Mouse (Mus musculus) kidney, embryonic 16.5 days (tissue): ENCODE data around the gene Gm21985. TPM values are rescaled to one million over a fixed set of nuclear protein-coding genes. Genes with fewer than 3 reads are reported as not detected.
"Not testable (repeated sequence)": the region's sequence is repeated elsewhere in the genome, so short reads cannot be mapped to it uniquely, and the experiment has no call there.

ENCODE experiments used
- ATAC-seq: fragments of 200-750 bp; cut with Nextera tagmentation; 2 replicates; pipeline ENCODE4 v1.8.0; 2017; ENCODE audit warnings: moderate TSS enrichment; ENCODE audit not compliant: low FRiP score, low TSS enrichment
- H3K27ac ChIP-seq: fragments of 300-500 bp; sonication (generic); 2 replicates; pipeline ENCODE4 v1.5.1; 2014; ENCODE audit warnings: low read length
- H3K27me3 ChIP-seq: fragments of 300-500 bp; sonication (generic); 2 replicates; pipeline ENCODE4 v1.6.1; 2014; ENCODE audit warnings: low read length, control low read depth, mixed read lengths; ENCODE audit not compliant: insufficient read depth
- H3K36me3 ChIP-seq: fragments of 300-500 bp; sonication (generic); 2 replicates; pipeline ENCODE4 v1.6.1; 2014; ENCODE audit warnings: low read length, control low read depth, mixed read lengths; ENCODE audit not compliant: insufficient read depth
- H3K4me1 ChIP-seq: fragments of 300-500 bp; sonication (generic); 2 replicates; pipeline ENCODE4 v1.6.1; 2014; ENCODE audit warnings: low read length, control low read depth, mixed read lengths; ENCODE audit not compliant: insufficient read depth
- H3K4me2 ChIP-seq: fragments of 300-500 bp; sonication (generic); replicated peaks from 2 replicates; pipeline ENCODE4 v1.6.1; 2014; ENCODE audit warnings: low read depth, low read length
- H3K4me3 ChIP-seq: fragments of 300-500 bp; sonication (generic); 2 replicates; pipeline ENCODE4 v1.5.1; 2014; ENCODE audit warnings: mild to moderate bottlenecking, low read length
- H3K9ac ChIP-seq: fragments of 300-500 bp; sonication (generic); replicated peaks from 2 replicates; pipeline ENCODE4 v1.6.1; 2014; ENCODE audit warnings: low read length
- H3K9me3 ChIP-seq: fragments of 300-500 bp; sonication (generic); 2 replicates; pipeline ENCODE4 v1.6.1; 2016; ENCODE audit warnings: low read length, control low read depth
- WGBS: fragments of 180-500 bp; shearing (Covaris S2); extraction: QIAGEN DNeasy Blood & Tissue Kit; methylation state at CpG from one replicate; pipeline ENCODE4 v1.1.7; 2014; 5-methylcytosine and 5-hydroxymethylcytosine counted together
- polyA plus RNA-seq: library from polyadenylated mRNA; unstranded; fragments of >200 nt; fragmentation: Nextera tagmentation; extraction: Ambion mirVana; gene quantifications from 2 replicates; pipeline ENCODE4 v1.2.1, GENCODE M21; 2015

Gm21985 gene
- polyA plus RNA-seq, 1 experiment from 2014 or later, result not detected

GRCm38 (mm10) chr2:112282846-112283245, 16.7 kb downstream of the Gm21985 start:
- WGBS, result 77% methylated on average over 1 of the region's 1 CpGs
- no peak for ATAC-seq
- no peaks in the 10 kb centered on the region for H3K36me3 ChIP-seq
- no peak overlapping the region for H3K4me3 ChIP-seq
- no peaks in the 10 kb centered on the region for H3K27me3 ChIP-seq
- H3K27ac ChIP-seq, result no peak overlapping the region
- no peak overlapping the region for H3K4me2 ChIP-seq
- H3K9me3 ChIP-seq, result no peaks in the 10 kb centered on the region
- H3K4me1 ChIP-seq, result 0 out of 2 replicates have a peak, but pooled peaks cover 5% of the 10 kb centered on the region
- no peak overlapping the region for H3K9ac ChIP-seq

- Histone ChIP-seq H3K9me3 (no peaks in the 10 kb centered on the region), H3K27ac (peak overlapping the region; percentile 68; the same call in 1 of the 2 replicates), H3K4me2 (peak overlapping the region; percentile 98), H3K4me3 (peak overlapping the region; percentile 69), H3K36me3 (no peaks in the 10 kb centered on the region), H3K4me1 (0 out of 2 replicates have a peak, but pooled peaks cover 5% of the 10 kb centered on the region), H3K27me3 (no peaks in the 10 kb centered on the region), H3K9ac (peak overlapping the region; percentile 78)
- under 1% methylated on average over 21 of the region's 21 CpGs for WGBS
- peak; percentile 98 for ATAC-seq
Observed at GRCm38 (mm10) chr2:112284363-112285030, 18.4 kb downstream of the Gm21985 start.

- WGBS, result 53% methylated on average over 6 of the region's 6 CpGs
- Histone ChIP-seq H3K4me2 (peak overlapping the region; percentile 98), H3K9me3 (no peaks in the 10 kb centered on the region), H3K4me3 (peak overlapping the region; percentile 69), H3K36me3 (no peaks in the 10 kb centered on the region), H3K4me1 (0 out of 2 replicates have a peak, but pooled peaks cover 5% of the 10 kb centered on the region), H3K9ac (no peak overlapping the region; the same call in 1 of the 2 replicates), H3K27ac (no peak overlapping the region), H3K27me3 (no peaks in the 10 kb centered on the region)
- ATAC-seq, result no peak
Observed at GRCm38 (mm10) chr2:112285031-112285390, 18.9 kb downstream of the Gm21985 start.

- not testable (repeated sequence) for H3K27ac ChIP-seq, H3K9ac ChIP-seq, H3K9me3 ChIP-seq, H3K4me3 ChIP-seq, H3K27me3 ChIP-seq, H3K4me1 ChIP-seq, H3K36me3 ChIP-seq, H3K4me2 ChIP-seq, ATAC-seq
- WGBS, result 88% methylated on average over 1 of the region's 1 CpGs
Observed at GRCm38 (mm10) chr2:112286062-112286461, 19.9 kb downstream of the Gm21985 start.

GRCm38 (mm10) chr2:112287059-112287458, 20.9 kb downstream of the Gm21985 start:
- no peak overlapping the region for H3K4me2 ChIP-seq
- 67% methylated on average over 4 of the region's 4 CpGs for WGBS
- ATAC-seq, result no peak

GRCm38 (mm10) chr2:112289507-112289906, 23.4 kb downstream of the Gm21985 start:
- no peak for ATAC-seq
- Histone ChIP-seq H3K27ac (no peak overlapping the region), H3K4me1 (no peaks in the 10 kb centered on the region), H3K27me3 (no peaks in the 10 kb centered on the region), H3K9me3 (no peaks in the 10 kb centered on the region), H3K36me3 (no peaks in the 10 kb centered on the region), H3K4me2 (no peak overlapping the region), H3K9ac (no peak overlapping the region), H3K4me3 (no peak overlapping the region)
- 89% methylated on average over 3 of the region's 3 CpGs for WGBS

More at GRCm38 (mm10) chr2:112287059-112287458, 20.9 kb downstream of the Gm21985 start:
- no peaks in the 10 kb centered on the region for H3K9me3 ChIP-seq
- no peaks in the 10 kb centered on the region for H3K27me3 ChIP-seq
- H3K36me3 ChIP-seq, result no peaks in the 10 kb centered on the region
- H3K9ac ChIP-seq, result no peak overlapping the region
- 0 out of 2 replicates have a peak, but pooled peaks cover 5% of the 10 kb centered on the region for H3K4me1 ChIP-seq
- no peak overlapping the region for H3K27ac ChIP-seq
- no peak overlapping the region for H3K4me3 ChIP-seq

GRCm38 (mm10) chr2:112292823-112293222, 26.7 kb downstream of the Gm21985 start:
- no peak overlapping the region for H3K4me3 ChIP-seq
- H3K9ac ChIP-seq, result no peak overlapping the region
- ATAC-seq, result no peak
- no peak overlapping the region for H3K27ac ChIP-seq
- no peaks in the 10 kb centered on the region for H3K27me3 ChIP-seq
- no peaks in the 10 kb centered on the region for H3K4me1 ChIP-seq
- H3K9me3 ChIP-seq, result no peaks in the 10 kb centered on the region
- no peak overlapping the region for H3K4me2 ChIP-seq
- no peaks in the 10 kb centered on the region for H3K36me3 ChIP-seq
- WGBS, result 85% methylated on average over 2 of the region's 2 CpGs

- WGBS, result 82% methylated on average over 3 of the region's 3 CpGs
Observed at GRCm38 (mm10) chr2:112296211-112296610, 30.1 kb downstream of the Gm21985 start.

GRCm38 (mm10) chr2:112298221-112298620, 32.1 kb downstream of the Gm21985 start:
- Histone ChIP-seq H3K4me3 (no peak overlapping the region), H3K9ac (no peak overlapping the region), H3K4me2 (no peak overlapping the region), H3K27ac (no peak overlapping the region), H3K27me3 (no peaks in the 10 kb centered on the region), H3K9me3 (no peaks in the 10 kb centered on the region), H3K36me3 (no peaks in the 10 kb centered on the region), H3K4me1 (no peaks in the 10 kb centered on the region)
- ATAC-seq, result no peak
- 89% methylated on average over 4 of the region's 4 CpGs for WGBS

More at GRCm38 (mm10) chr2:112296211-112296610, 30.1 kb downstream of the Gm21985 start:
- no peaks in the 10 kb centered on the region for H3K27me3 ChIP-seq
- H3K9me3 ChIP-seq, result no peaks in the 10 kb centered on the region
- H3K9ac ChIP-seq, result no peak overlapping the region
- no peaks in the 10 kb centered on the region for H3K4me1 ChIP-seq
- no peak for ATAC-seq
- H3K27ac ChIP-seq, result no peak overlapping the region
- no peak overlapping the region for H3K4me2 ChIP-seq
- H3K4me3 ChIP-seq, result no peak overlapping the region
- H3K36me3 ChIP-seq, result no peaks in the 10 kb centered on the region

- Histone ChIP-seq H3K4me1 (no peaks in the 10 kb centered on the region), H3K9ac (no peak overlapping the region), H3K27ac (no peak overlapping the region), H3K27me3 (no peaks in the 10 kb centered on the region), H3K9me3 (no peaks in the 10 kb centered on the region), H3K4me2 (no peak overlapping the region), H3K4me3 (no peak overlapping the region), H3K36me3 (no peaks in the 10 kb centered on the region)
- no peak for ATAC-seq
- WGBS, result 80% methylated on average over 3 of the region's 3 CpGs
Observed at GRCm38 (mm10) chr2:112308671-112309070, 42.6 kb downstream of the Gm21985 start.
